Comparison of ENCODE assay signal across 28 mouse cellular contexts in genomic region chr6:133872667-133873066, GRCm38 (mm10). TPM values are rescaled to one million over a fixed set of nuclear protein-coding genes. Genes with fewer than 3 reads are reported as not detected.
DNase-seq lines count a peak whose midpoint lies in the region; ATAC-seq and TF ChIP-seq lines count a peak whose summit lies in the region.
"Had no signal": no experiment of that assay in that cellular context is flagged by ENCODE, and none has a peak within 500 bp of the region (broad histone marks: within the 10 kb centered on the region; RNA-seq: fewer than 3 reads in every experiment).

No protein-coding gene starts in this region.

- H3K36me3 ChIP-seq in kidney, embryonic 15.5 days, result no peaks in the 10 kb centered on the region
- H3K36me3 ChIP-seq in hindbrain, postnatal 0 days (ENCODE audit: insufficient read depth, low read length), result no peaks in the 10 kb centered on the region
- H3K36me3 ChIP-seq: embryonic facial prominence, embryonic 12.5 days; G1E; heart, embryonic 13.5 days; hindbrain, embryonic 12.5 days had no signal

- no peak overlapping the region for H3K4me3 ChIP-seq in kidney, embryonic 15.5 days (replicated peaks)
- H3K4me3 ChIP-seq in hindbrain, postnatal 0 days (ENCODE audit: low read length), result no peak overlapping the region
- H3K4me3 ChIP-seq: embryonic facial prominence, embryonic 12.5 days; gastrocnemius, adult 2 months; heart, embryonic 13.5 days; hindbrain, embryonic 12.5 days had no signal

- H3K4me2 ChIP-seq in kidney, embryonic 15.5 days, result no peak overlapping the region
- no peak overlapping the region for H3K4me2 ChIP-seq in hindbrain, postnatal 0 days (ENCODE audit: low read depth, low read length)
- H3K4me2 ChIP-seq: embryonic facial prominence, embryonic 12.5 days; heart, embryonic 13.5 days; hindbrain, embryonic 12.5 days had no signal

- whole genome bisulfite sequencing in kidney, embryonic 15.5 days, result 54% methylated on average over 2 of the region's 2 CpGs
- WGBS in hindbrain, postnatal 0 days, result 83% methylated on average over 2 of the region's 2 CpGs

- TF ChIP-seq CTCF in hindbrain, postnatal 0 days (IDR thresholded peaks at IDR 0.05; ENCODE audit: low read depth), result no peak

- no peak overlapping the region for H3K27ac ChIP-seq in kidney, embryonic 15.5 days
- H3K27ac ChIP-seq in hindbrain, postnatal 0 days, result no peak overlapping the region
- H3K27ac ChIP-seq: embryonic facial prominence, embryonic 12.5 days; gastrocnemius, adult 2 months; heart, embryonic 13.5 days; hindbrain, embryonic 12.5 days had no signal

- no peaks in the 10 kb centered on the region for H3K27me3 ChIP-seq in kidney, embryonic 15.5 days
- H3K27me3 ChIP-seq in hindbrain, postnatal 0 days (ENCODE audit: insufficient read depth, low read length), result no peaks in the 10 kb centered on the region
- H3K27me3 ChIP-seq: embryonic facial prominence, embryonic 12.5 days; heart, embryonic 13.5 days; hindbrain, embryonic 12.5 days had no signal

- peak; percentile 54 for DNase-seq in kidney, adult 11 months
- DNase-seq in kidney, adult 18-20 months, result no peak
- DNase-seq in kidney, postnatal 25 days, result peak; percentile 31 to 58
- DNase-seq in ovary, postnatal 36 days (ENCODE audit: low spot score), result no peak
- DNase-seq in embryo, embryonic 10.5 days (ENCODE audit: low spot score), result no peak
- no peak for DNase-seq in hindbrain, postnatal 0 days (ENCODE audit: low spot score)
- DNase-seq: adrenal gland, postnatal 10 days; B cell, adult 2 months; cerebellum, adult 11 months; cerebellum, adult 8-10 months; cerebellum, postnatal 14 days; gastrocnemius, adult 2 months; gastrocnemius, postnatal 25 days; heart, postnatal 4 days had no signal

- H3K9me3 ChIP-seq in kidney, embryonic 15.5 days (replicated peaks), result no peaks in the 10 kb centered on the region
- no peaks in the 10 kb centered on the region for H3K9me3 ChIP-seq in hindbrain, postnatal 0 days (ENCODE audit: low read length)
- H3K9me3 ChIP-seq: embryonic facial prominence, embryonic 12.5 days; G1E; heart, embryonic 13.5 days; hindbrain, embryonic 12.5 days had no signal

- no peak overlapping the region for H3K9ac ChIP-seq in kidney, embryonic 15.5 days
- no peak overlapping the region for H3K9ac ChIP-seq in hindbrain, postnatal 0 days (replicated peaks; ENCODE audit: low read length)
- H3K9ac ChIP-seq: embryonic facial prominence, embryonic 12.5 days; heart, embryonic 13.5 days; hindbrain, embryonic 12.5 days had no signal

- no peaks in the 10 kb centered on the region for H3K4me1 ChIP-seq in kidney, embryonic 15.5 days
- H3K4me1 ChIP-seq in hindbrain, postnatal 0 days (ENCODE audit: insufficient read depth, low read length), result no peaks in the 10 kb centered on the region
- H3K4me1 ChIP-seq: embryonic facial prominence, embryonic 12.5 days; heart, embryonic 13.5 days; hindbrain, embryonic 12.5 days had no signal

- peak; percentile 89 for ATAC-seq in kidney, embryonic 15.5 days (replicated peaks; ENCODE audit: low FRiP score)
- ATAC-seq in hindbrain, postnatal 0 days, result no peak
- ATAC-seq: CD4-positive, CD25-positive, alpha-beta regulatory T cell, adult 4 months; forebrain, embryonic 16.5 days; hindbrain, embryonic 16.5 days had no signal

RNA-seq across cellular contexts. Expression of gene Kap, which starts 19.1 kb away (rescaled TPM):
- 0.53 and 0.58 TPM in 2 replicates for polyA plus RNA-seq in kidney, embryonic 15.5 days (2015; fragmentation: Nextera tagmentation; extraction: Ambion mirVana)
- total RNA-seq in hindbrain, postnatal 0 days (2014; rRNA removed), result not detected in 2 replicates
- polyA plus RNA-seq in hindbrain, postnatal 0 days (2015; fragmentation: Nextera tagmentation; extraction: Ambion mirVana), result not detected in 2 replicates
- total RNA-seq: common myeloid progenitor, adult 5-6 weeks; G1E; gastrocnemius, adult 2 months; gastrocnemius, postnatal 25 days; granulocyte monocyte progenitor cell, adult 5-6 weeks; heart, postnatal 4 days had no signal
- polyA plus RNA-seq: brain, embryonic 14.5 days; CD4-positive, CD25-positive, alpha-beta regulatory T cell, adult 4 months; embryonic facial prominence, embryonic 12.5 days; forebrain, embryonic 11.5 days; forebrain, embryonic 16.5 days; frontal cortex, adult 2 months; G1E; heart, embryonic 13.5 days; heart, postnatal 0 days; hindbrain, embryonic 12.5 days; hindbrain, embryonic 16.5 days had no signal

Comparison
In these comparisons a context has a peak if more than half of its experiments do, and no peak if none do; other contexts are left out.
1. DNase-seq: peak in kidney, adult 11 months (single experiment) and kidney, postnatal 25 days (2 of 2); none in kidney, adult 18-20 months (single experiment), ovary, postnatal 36 days (single experiment), embryo, embryonic 10.5 days (single experiment) and hindbrain, postnatal 0 days (single experiment).